Mouse (Mus musculus): ENCODE measurements at regions not wholly inside any gene's neighbourhood (a gene's known extent, or its start where the extent isn't known, plus 50 kb on each side); places are given as distances from the start of the nearest gene placed in this dataset.

DNA sequence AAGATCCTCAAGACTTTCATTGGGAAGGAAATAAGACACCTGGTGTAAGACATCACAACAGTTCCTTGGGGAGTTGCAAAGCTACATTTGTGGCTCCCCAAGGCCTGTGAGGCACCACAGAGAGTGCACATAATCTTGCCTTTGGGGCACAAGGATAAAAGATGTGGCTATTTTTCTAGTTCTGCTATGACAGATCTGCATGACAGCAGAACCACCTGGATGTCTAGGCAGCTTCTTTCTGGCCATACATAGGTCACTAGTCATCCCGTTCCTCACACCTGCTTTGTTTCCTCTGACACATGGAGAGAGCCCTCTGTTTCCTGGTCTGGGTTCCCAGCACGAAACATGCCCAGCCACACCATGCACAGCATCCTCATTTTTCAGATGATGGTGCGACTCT lies 67.5 kb upstream of the Eepd1 start:
- TF ChIP-seq POLR2A (IDR thresholded peaks at IDR 0.05; ENCODE audit: low read depth, low read length) (no peak), CTCF (conservative IDR thresholded peaks at IDR 0.05; ENCODE audit: insufficient read depth, insufficient read length, low read depth, low read length) (no peak)

Measured in kidney, adult 2 months (tissue).